Mouse (Mus musculus): ENCODE results near the gene Fam172a.
A peak's percentile ranks its signal among the peaks of the same experiment; 100 is the strongest.

Gene Fam172a

GRCm38 (mm10) chr13:78181930-78182558, 480.2 kb downstream of the Fam172a start:
- no peak for DNase-seq

GRCm38 (mm10) chr13:78183004-78183403, 481.2 kb downstream of the Fam172a start:
- no peak for DNase-seq

GRCm38 (mm10) chr13:78183986-78184385, 482.2 kb downstream of the Fam172a start:
- DNase-seq: no peak

DNA sequence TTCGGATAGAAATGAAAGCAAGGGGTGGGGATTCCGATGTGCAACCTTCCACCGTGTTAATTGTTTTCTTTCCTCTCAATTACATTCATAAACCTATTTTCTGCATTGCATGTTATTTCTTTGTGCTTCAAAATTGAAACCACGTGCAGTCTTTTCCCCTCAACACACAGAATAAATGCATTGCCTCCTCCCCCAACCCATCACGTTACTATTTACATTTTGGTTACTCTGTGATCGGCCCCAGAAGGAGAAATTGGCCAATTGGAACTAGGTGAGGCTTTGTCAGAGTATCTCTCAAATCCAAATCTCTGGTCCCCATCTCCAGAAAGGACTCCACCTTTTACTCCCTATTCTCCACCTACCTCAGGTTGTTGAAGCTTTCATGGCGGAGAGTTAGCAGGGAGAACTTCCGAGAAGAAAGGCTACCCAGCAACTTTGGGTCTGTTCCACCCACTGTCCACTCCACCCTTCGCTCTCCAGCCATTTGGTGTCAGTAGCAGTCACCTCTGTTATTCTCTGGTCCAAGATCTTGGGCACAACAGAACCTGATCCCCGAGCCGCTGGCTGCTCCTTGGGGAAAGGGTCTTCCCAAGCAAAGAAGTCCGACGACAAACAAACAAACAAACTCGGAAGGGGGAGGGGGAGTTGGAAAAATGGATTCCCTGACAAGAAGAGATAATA, 483.1 kb downstream of the Fam172a start:
- no peak for DNase-seq

DNA sequence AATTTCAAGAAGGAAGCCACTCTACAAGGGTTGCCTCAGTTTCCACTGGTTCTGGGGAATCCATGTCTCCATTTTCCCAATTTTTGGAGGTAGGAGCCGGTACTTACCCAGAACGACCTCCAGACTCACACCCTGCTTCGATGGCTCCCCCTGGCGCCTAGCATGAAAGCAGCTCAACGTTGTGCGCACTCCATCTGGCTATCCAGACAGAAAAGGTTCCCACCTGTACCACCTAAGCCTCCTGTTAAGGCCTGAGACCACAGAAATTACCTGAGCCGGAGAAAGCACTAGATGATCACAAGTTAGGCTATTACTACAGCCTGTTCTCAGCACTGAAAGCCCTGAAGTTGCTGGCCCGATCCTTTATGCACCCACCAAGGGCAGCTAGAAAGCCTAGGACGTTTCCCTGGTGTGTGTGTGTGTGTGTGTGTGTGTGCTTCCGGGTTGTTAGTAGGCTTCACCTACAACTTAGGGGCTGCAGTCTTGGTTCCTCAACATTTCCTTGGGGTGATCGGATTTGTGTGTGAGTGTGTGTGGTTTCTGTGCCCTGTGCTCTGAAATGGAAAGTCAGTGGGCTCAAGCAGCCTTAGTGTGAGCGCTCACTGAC, 484.6 kb downstream of the Fam172a start:
- no peak for DNase-seq

GRCm38 (mm10) chr13:78187833-78188232, 486.0 kb downstream of the Fam172a start:
- no peak for DNase-seq

- no peak for DNase-seq
Observed at GRCm38 (mm10) chr13:78189586-78189985, 487.8 kb downstream of the Fam172a start.

DNA sequence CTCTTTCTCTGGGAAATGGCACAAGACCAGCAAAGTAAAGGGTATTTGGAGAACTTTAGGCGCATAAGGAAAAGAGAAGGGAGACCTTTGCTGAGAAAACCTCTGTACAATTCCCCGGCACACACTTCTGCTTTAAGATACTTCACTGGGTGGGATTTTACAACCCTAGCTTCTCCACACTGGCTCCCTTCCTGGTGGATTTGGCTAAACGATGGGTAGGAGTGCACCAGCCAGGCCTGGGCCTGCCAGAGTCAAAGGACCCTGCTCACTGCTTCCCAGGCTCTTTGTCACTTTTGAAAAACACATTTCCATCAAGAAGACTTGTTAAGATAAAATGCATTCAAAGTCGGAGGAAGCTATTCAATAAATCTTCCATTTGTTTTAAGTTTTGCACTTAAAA, 491.4 kb downstream of the Fam172a start:
- DNase-seq: no peak

DNA sequence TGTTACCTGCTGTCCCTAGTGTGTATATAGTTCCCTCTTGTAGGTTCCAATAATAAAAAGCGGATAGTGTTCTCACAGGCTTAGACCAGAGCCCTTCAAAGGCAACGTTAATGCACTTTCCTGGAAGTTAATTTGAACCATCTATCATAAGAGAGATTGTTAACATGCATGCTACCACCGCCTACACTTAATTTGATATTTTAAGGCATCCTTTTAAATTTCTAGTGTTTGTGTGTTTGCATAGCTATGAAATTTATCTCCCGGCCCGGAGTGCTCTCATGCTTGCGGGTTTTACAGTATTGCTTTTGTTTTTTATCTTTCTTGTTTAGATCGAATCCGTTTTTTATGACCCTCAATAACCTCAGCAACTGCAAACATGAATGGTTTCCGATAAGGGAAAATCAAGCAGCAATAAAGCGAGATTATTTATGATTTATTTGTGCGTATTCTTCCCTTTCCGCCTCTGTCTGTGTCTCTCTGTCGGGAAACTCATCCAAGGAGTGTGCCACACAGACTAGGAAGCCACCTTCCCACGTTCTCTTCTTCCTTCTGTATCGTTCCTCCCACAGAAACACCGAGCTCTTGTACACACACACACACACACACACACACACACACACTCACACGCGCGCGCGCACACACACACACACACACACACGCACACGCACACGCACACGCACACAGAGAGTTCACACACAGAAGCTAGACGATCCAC, 492.5 kb downstream of the Fam172a start:
- no peak for DNase-seq

- DNase-seq: peak; percentile 67
Observed at GRCm38 (mm10) chr13:78194850-78195600, 493.2 kb downstream of the Fam172a start.

- no peak for DNase-seq
Observed at GRCm38 (mm10) chr13:78195601-78196115, 493.8 kb downstream of the Fam172a start.

DNA sequence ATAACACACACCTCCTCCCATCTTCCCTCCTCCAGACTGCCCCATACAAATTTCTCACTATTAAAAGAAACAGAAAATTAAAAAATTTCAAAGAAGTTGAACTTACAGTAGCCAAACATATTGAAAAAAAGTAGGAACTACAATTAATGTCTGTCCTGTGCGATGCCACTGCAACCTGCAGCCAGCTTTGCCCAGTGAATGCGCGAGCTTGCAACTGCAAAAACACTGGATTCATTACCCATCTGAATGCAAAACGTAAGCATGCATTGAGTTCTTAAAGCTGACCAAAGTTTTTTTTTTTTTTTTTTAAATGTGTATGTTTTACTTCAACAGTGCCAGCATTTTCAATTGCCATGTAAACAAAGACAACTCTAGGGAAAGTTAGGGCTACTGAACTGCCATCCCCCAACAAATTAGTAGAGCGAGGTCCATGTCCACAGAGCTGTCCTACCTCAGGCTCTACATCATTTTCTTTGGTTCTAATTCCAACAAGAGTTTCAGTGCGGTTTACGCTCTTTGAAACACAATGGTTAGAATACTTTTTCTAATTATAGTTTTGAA, 494.5 kb downstream of the Fam172a start:
- DNase-seq: no peak

GRCm38 (mm10) chr13:78197286-78197818, 495.5 kb downstream of the Fam172a start:
- DNase-seq: no peak

GRCm38 (mm10) chr13:78197819-78198390, 496.1 kb downstream of the Fam172a start:
- DNase-seq: peak; percentile 73

GRCm38 (mm10) chr13:78198391-78198870, 496.6 kb downstream of the Fam172a start:
- no peak for DNase-seq

DNA sequence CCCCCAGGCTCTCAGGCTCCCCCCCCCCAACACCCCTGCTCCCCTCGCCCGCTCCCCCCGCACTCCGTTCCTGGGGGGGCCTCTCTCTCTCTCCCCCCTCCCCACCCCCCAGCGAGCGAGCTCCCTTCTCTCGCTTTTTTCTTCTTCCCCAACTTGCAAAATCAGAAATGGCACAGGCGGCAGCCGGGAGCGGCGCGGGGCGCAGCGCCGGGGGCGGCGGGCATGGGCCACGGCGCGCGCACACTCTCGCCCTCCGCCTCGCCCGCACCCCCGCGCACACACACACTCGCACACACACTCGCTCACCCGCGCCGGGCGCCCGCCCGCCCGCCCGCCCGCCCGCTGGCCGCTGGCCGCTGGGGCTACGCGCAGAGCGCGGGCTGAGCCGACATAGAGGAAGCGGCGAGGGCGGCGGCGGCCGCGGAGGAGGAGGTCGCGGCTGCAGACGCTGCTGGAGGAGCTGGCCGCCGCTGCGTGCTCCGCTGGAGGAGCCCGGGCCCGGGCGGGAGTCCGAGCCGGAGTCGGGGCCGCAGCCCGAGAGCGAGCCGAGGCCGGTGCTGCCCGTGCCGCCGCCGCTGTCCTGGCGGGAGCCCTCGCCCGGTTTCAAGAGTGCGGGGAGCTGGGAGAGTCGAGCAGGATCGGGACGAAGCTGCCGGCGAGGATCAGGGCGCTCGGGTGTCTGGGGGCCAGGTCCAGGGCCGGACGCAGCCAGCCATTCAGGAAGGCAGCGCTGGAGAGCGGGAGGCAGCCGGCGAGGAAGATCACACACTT, 497.2 kb downstream of the Fam172a start:
- peak; percentile 69 for DNase-seq

DNA sequence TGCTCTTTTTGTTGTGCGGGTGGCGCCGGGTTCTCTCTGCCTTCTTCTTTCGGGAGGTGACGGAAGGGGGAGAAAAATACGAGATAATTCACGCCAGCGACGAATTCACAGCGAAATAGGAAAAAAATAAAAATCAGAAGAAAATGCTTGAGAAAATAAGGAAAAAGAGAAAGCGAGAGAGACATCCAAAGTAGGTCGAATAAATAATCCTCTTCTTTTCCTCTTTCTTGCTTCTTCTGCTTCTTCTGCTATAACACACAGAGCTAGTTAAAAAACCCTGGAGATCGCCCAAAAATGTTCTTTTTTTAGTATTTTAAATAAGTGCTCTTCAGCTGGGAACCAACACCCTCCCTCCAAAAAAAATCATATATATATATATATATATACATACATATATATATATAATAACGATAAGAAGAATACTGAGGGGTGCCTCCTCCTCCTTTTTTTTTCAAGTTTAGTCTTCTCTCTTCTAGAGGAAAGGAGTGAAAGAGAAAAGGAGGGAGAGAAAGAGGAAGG, 497.9 kb downstream of the Fam172a start, which contains the start of gene Nr2f1:
Gene Nr2f1, minus strand, starts transcription at position 116 of the 519 bp plus-strand sequence.
- DNase-seq: no peak

DNA sequence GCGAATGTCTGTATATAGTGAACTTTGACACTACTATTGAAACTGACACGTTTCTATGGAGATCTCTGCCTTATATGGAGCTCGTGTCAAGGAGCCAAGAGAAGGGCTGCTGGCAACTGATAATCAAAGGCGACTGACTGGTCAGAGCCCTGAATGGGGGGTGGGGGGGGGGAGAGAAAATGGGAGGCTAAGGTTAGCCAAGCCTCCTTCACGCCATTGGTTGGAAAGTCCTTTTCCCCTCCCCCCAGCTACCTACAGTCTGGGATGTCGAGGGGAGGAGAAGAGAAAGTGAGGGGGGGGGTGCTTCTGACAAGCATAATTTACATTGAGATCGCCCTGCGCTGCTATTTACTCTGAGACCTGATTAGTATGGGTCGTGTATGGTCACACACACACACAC, 498.6 kb downstream of the Fam172a start:
- peak; percentile 83 for DNase-seq

GRCm38 (mm10) chr13:78200991-78201870, 499.4 kb downstream of the Fam172a start:
- DNase-seq: peak; percentile 95
